Mouse (Mus musculus) layer of hippocampus, postnatal 14 days (tissue): ENCODE data around the gene Rhno1. TPM values are rescaled to one million over a fixed set of nuclear protein-coding genes. Genes with fewer than 3 reads are reported as not detected.

Experiments
- DNase-seq, 2 experiments: peaks; one replicate each; pipeline ENCODE4 v3.0.0; 2021 to 2022; ENCODE audit warnings: low spot score in 2 of 2, mixed read lengths in 1 of 2
- total RNA-seq, 2 experiments: library from RNA; stranded (reverse); gene quantifications; 2 replicates each; pipeline ENCODE4 v1.2.3; 2021

Gene Rhno1
- total RNA-seq, 2 experiments from 2014 or later: 18.9 to 19.6 TPM

- no peak for DNase-seq
Observed at GRCm38 (mm10) chr6:128363007-128363825, 505 bp upstream of the Rhno1 start.

DNA sequence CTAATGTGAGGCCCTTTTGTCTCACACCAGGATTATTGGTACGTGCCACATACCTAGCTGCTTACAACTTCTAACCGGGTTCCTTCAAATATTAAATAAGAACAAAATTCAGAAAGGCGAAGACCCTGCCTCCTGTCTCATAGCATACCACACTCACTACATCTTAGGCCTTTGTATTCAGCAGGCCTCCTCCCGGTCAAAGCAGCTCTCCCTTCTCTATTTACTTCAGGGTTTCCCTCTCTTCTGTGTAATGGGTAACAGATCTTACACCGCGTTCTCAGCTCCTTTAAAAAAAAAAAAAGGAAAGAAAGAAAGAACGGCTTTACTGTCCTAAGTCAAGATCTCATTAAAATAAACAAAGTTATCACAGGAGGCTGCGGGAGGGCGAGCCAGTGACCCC, 810 bp downstream of the Rhno1 start:
- DNase-seq: no peak

DNA sequence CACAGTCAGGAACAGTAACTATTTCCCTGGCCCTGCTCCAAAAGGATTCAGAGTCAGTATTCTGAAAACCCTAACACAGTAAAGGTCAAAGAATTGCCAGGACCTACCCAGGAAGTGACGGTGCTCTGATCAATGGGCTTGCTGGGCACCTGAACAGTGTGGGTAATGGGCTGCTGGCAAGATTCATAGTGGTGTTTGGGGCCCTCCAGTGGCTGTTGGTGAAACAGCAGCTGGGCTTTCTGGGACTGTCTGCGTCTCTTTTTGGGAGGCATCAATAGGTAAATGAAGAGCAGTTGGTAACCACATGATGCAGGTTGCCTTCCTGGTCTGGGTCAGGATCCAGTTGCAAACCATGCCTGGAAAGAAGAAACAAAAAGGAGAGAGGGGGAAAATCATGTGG, 3.7 kb downstream of the Rhno1 start:
- peak; percentile 74 to 78 for DNase-seq

DNA sequence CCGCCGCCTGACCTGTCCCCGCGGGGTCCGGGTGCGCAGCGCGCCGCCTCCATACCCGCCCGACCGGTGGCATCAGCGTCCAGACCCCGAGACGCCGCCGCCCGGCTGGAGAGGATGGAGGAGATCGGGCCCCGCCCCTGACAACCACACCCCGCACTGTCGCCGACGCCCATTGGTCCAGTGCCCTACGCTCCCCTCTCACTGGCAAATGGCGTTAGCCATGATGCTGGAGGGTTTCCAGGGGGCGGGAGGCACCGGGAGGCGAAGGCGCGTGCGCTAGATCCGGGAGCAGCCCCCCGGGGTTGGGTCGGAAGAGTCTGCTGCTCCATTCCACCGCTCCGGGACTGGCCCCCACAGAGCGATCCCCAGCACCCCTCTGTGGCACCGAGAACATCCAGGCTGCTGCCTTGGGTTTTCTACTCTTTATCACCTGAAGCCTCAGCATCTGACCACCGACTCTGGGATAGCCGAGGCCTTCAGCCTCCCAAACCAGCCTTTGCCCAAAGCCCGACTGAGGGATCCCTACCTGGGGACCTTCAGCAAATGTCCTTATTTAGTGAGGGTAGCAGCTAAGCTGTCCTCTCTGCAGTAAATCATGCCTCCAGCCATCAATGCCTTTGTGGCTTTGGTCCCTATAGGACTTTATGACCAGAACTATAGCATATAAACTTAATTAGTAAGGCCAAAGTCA, 6.8 kb downstream of the Rhno1 start, which contains the start of gene Tulp3:
Tulp3 (minus strand) TSS at position 126 of the 691 bp plus-strand sequence.
- peak; percentile 96 to 98 for DNase-seq

- peak; percentile 63 to 72 for DNase-seq
Observed at GRCm38 (mm10) chr6:128355201-128355681, 7.5 kb downstream of the Rhno1 start.

DNA sequence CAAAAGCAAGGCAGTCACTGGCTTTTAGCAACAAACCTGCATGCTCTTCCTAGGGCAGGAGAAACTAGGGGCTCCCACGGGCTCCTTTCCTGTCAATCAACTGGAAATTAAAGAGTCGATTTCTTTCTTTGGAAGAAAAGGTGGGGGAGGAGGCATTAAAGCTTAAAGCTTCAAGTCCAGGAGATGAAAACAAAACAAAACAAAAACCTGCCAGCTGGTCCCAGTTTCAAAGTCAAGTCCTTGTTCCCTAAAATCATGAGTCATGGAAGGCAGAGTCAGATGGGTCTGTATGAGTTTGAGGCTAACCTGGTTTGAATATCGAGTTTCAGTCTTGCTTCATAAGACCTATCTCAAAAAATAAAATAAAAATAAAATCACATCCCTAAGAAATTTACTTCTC, 8.6 kb downstream of the Rhno1 start:
- no peak for DNase-seq

DNA sequence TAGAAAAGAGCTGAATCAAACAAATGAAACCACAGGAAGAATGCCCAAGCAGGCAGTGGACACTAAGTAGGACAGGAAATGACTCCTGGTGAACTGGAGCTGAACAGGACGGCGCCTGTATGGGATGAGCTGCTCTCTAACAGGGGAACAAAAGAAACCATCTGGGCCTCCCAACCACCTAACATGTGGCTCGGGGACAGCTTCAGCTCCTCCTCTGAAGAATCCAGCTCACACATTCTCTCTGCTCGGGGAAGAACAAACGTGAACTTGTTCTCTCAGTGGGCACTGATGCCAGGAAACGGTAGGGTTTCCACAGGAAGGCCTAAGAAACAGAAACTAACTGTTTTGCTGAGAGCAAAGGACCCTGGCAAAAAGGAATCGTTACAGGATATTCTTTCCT, 13.0 kb downstream of the Rhno1 start:
- DNase-seq: peak; percentile 42 to 67

DNA sequence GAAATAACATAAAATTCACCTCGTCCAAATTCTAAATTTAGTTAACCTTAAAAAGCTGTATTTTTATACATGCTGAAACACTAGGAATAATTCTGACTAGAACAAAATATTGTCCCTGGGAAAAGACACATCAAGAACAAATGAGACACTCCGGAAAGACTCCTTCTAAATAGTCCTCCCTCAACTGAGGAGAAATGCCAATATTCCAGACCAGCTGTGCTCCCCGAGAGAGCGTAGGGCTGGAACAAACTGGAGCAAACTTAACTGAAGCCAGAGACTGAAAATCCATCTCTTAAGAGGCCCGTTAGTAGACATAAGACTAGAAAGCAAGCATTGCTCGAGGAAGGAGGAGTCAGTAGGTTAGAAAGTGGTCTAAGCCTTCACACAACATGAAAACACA, 15.9 kb downstream of the Rhno1 start:
- DNase-seq: peak in 1 of 2 experiments; percentile 41

GRCm38 (mm10) chr6:128345623-128346022, 17.1 kb downstream of the Rhno1 start:
- DNase-seq: no peak

DNA sequence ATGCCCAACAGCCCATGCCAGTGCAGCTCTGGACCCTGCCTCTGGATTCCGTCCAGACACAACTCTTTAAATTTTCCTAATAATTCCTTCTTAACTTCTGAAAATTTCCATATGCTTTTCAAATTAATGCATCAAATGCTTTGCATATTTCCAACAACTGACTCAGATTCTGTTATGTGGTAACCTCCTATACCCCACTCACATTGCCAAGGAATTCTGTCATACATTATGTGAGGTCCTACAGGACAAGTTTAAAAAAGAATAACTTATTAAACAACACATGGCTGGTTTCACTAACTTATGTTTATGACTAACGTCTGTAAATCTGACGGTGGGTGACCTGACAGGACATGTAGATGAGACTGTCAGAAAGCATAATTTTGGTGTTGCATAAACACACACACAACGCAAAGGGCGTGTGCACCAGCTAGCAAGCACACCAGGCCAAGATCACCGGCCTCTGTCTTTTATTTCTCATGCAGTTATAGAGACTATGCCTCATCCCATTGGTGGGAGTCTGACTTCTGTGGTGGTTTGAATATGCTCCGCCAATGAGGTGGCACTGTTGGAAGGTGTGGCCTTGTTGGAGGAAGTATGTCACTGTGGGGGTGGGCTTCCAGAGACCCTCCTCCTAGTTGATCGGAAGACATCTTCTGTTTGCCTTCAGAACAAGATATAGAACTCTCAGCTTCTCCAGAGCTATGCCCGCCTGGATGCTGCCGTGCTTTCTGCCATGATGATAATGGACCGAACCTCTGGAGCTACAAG, 20.6 kb downstream of the Rhno1 start:
- no peak for DNase-seq

DNA sequence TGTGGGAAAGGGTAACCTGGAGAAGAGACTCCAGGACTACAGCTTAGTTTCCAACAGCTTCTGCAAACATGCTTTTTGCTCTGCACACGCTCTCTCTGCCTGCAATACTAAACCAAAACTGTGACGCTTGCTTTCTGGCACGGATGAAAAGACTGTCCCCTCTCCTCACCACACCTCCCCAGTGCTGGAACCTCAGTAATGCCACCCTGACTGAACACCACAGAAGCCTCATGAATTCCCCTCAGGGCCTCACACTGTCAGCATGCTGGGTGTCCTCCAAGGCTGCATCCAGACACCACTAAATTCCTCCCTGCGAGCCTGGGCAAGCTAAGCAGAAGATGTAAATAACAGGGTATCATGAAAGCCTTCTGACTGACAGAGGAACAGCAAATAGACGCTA, 23.8 kb downstream of the Rhno1 start:
- DNase-seq: no peak

DNA sequence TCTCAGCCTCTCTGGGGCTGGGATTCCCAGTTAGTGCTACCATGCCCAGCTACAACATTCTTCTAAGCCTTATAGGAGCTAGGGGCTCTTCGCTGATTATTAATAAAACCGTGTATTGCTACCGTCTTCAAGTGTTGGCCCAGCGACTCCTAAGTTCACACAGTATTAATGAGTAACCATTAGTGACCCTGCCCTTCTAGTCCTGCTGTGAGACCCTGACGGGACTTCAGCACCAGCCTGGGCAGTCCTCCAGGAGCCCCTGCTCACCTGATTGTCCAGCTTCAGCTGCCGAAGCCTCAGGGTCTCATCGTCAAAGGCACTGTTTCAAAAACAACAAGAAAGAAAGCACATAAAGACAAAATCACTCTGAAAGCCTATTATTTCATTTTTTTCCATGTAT, 25.2 kb downstream of the Rhno1 start:
- no peak for DNase-seq

GRCm38 (mm10) chr6:128334397-128335124, 28.1 kb downstream of the Rhno1 start:
- peak; percentile 55 to 74 for DNase-seq

- DNase-seq: peak in 1 of 2 experiments; percentile 65
Observed at GRCm38 (mm10) chr6:128318317-128318716, 44.4 kb downstream of the Rhno1 start.

GRCm38 (mm10) chr6:128315597-128315996, 47.1 kb downstream of the Rhno1 start:
- DNase-seq: no peak

GRCm38 (mm10) chr6:128314796-128315195, 47.9 kb downstream of the Rhno1 start:
- no peak for DNase-seq

DNA sequence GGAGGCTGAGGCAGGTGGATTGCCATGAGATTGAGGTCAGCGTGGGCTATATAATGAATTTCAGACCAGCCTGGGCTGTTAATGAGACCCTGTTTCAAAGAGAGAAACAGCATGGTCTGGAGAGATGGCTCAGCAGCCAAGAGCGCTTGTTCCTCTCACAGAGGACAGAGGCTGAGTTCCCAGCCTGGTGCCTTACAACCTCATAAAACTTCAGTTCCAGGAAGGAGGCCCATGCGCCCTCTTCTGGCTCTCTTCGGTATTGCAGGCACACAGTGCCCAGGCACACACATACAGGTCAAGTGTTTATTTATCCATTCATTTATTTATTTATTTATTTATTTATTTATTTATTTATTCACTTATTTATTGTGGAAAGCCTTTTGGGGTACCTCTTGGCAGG, 54.4 kb downstream of the Rhno1 start:
- peak in 1 of 2 experiments; percentile 26 for DNase-seq
